Mouse (Mus musculus): ENCODE results near the gene Coa7. TPM values are rescaled to one million over a fixed set of nuclear protein-coding genes. Genes with fewer than 3 reads are reported as not detected.
A peak's percentile ranks its signal among the peaks of the same experiment; 100 is the strongest.

The Coa7 gene
- polyA plus RNA-seq, 1 experiment, result 11.1 TPM

GRCm38 (mm10) chr4:108380146-108380545 is 52.2 kb downstream of the Coa7 start:
- TF ChIP-seq CTCF (IDR thresholded peaks at IDR 0.05; ENCODE audit: extremely low read depth, insufficient read length, insufficient replicate concordance, low read depth, low read length), result no peak
- 24% methylated on average over 1 of the region's 1 CpGs for WGBS
- Histone ChIP-seq H3K27ac (ENCODE audit: insufficient read depth, low read depth, low read length) (no peak overlapping the region), H3K36me3 (ENCODE audit: control insufficient read depth, insufficient read depth, low read length) (no peaks in the 10 kb centered on the region), H3K4me3 (ENCODE audit: low read depth, low read length) (no peak overlapping the region), H3K4me1 (ENCODE audit: control insufficient read depth, insufficient read depth, insufficient read length, low read length) (peaks cover 2% of the 10 kb centered on the region; the same call in 1 of the 2 replicates), H3K27me3 (ENCODE audit: control insufficient read depth, insufficient read depth, low read length) (peaks cover 21% of the 10 kb centered on the region)

- 7% methylated on average over 55 of the region's 55 CpGs for WGBS
- Histone ChIP-seq H3K36me3 (ENCODE audit: control insufficient read depth, insufficient read depth, low read length) (no peaks in the 10 kb centered on the region), H3K4me1 (ENCODE audit: control insufficient read depth, insufficient read depth, insufficient read length, low read length) (peaks cover 6% of the 10 kb centered on the region), H3K27ac (ENCODE audit: insufficient read depth, low read depth, low read length) (no peak within 1 kb of the TSS), H3K4me3 (ENCODE audit: low read depth, low read length) (peak within 1 kb of the TSS; percentile 35), H3K27me3 (ENCODE audit: control insufficient read depth, insufficient read depth, low read length) (peaks cover 24% of the 10 kb centered on the region)
- TF ChIP-seq CTCF (IDR thresholded peaks at IDR 0.05; ENCODE audit: extremely low read depth, insufficient read length, insufficient replicate concordance, low read depth, low read length), result no peak
- TF ChIP-seq POLR2A (IDR thresholded peaks at IDR 0.05; ENCODE audit: low read depth, low read length), result no peak
These were observed 55.3 kb downstream of the Coa7 start, which contains the start of gene Shisal2a for GRCm38 (mm10) chr4:108383183-108383714. TSS of gene Shisal2a (minus strand) at chr4:108383349.

- 25% methylated on average over 1 of the region's 1 CpGs for WGBS
- H3K27me3 ChIP-seq (ENCODE audit: control insufficient read depth, insufficient read depth, low read length), result peaks cover 22% of the 10 kb centered on the region
- H3K36me3 ChIP-seq (ENCODE audit: control insufficient read depth, insufficient read depth, low read length), result no peaks in the 10 kb centered on the region
- H3K4me1 ChIP-seq (ENCODE audit: control insufficient read depth, insufficient read depth, insufficient read length, low read length), result peaks cover 12% of the 10 kb centered on the region
- no peak overlapping the region for H3K4me3 ChIP-seq (ENCODE audit: low read depth, low read length)
- H3K27ac ChIP-seq (ENCODE audit: insufficient read depth, low read depth, low read length), result no peak overlapping the region
- no peak for TF ChIP-seq POLR2A (IDR thresholded peaks at IDR 0.05; ENCODE audit: low read depth, low read length)
- no peak for TF ChIP-seq CTCF (IDR thresholded peaks at IDR 0.05; ENCODE audit: extremely low read depth, insufficient read length, insufficient replicate concordance, low read depth, low read length)
These were observed 58.1 kb downstream of the Coa7 start for GRCm38 (mm10) chr4:108386087-108386486.

- no peak for TF ChIP-seq POLR2A (IDR thresholded peaks at IDR 0.05; ENCODE audit: low read depth, low read length)
- Histone ChIP-seq H3K4me3 (ENCODE audit: low read depth, low read length) (peak overlapping the region; percentile 49), H3K36me3 (ENCODE audit: control insufficient read depth, insufficient read depth, low read length) (no peaks in the 10 kb centered on the region), H3K27me3 (ENCODE audit: control insufficient read depth, insufficient read depth, low read length) (peaks cover 20% of the 10 kb centered on the region), H3K27ac (ENCODE audit: insufficient read depth, low read depth, low read length) (no peak overlapping the region), H3K4me1 (ENCODE audit: control insufficient read depth, insufficient read depth, insufficient read length, low read length) (peaks cover 18% of the 10 kb centered on the region)
- 16% methylated on average over 4 of the region's 4 CpGs for WGBS
These were observed 59.2 kb downstream of the Coa7 start for GRCm38 (mm10) chr4:108387106-108387505.

GRCm38 (mm10) chr4:108387681-108388253 is 59.8 kb downstream of the Coa7 start:
- Histone ChIP-seq H3K36me3 (ENCODE audit: control insufficient read depth, insufficient read depth, low read length) (no peaks in the 10 kb centered on the region), H3K4me1 (ENCODE audit: control insufficient read depth, insufficient read depth, insufficient read length, low read length) (peaks cover 22% of the 10 kb centered on the region), H3K27ac (ENCODE audit: insufficient read depth, low read depth, low read length) (no peak overlapping the region), H3K4me3 (ENCODE audit: low read depth, low read length) (peak overlapping the region; percentile 49), H3K27me3 (ENCODE audit: control insufficient read depth, insufficient read depth, low read length) (peaks cover 18% of the 10 kb centered on the region)
- whole genome bisulfite sequencing, result 2% methylated on average over 18 of the region's 18 CpGs
- TF ChIP-seq CTCF (IDR thresholded peaks at IDR 0.05; ENCODE audit: extremely low read depth, insufficient read length, insufficient replicate concordance, low read depth, low read length), result no peak
- TF ChIP-seq POLR2A (IDR thresholded peaks at IDR 0.05; ENCODE audit: low read depth, low read length), result no peak

GRCm38 (mm10) chr4:108388741-108389140 is 60.8 kb downstream of the Coa7 start:
- TF ChIP-seq CTCF (IDR thresholded peaks at IDR 0.05; ENCODE audit: extremely low read depth, insufficient read length, insufficient replicate concordance, low read depth, low read length) (no peak), POLR2A (IDR thresholded peaks at IDR 0.05; ENCODE audit: low read depth, low read length) (no peak)

GRCm38 (mm10) chr4:108391124-108391523 is 63.2 kb downstream of the Coa7 start:
- WGBS, result 27% methylated on average over 5 of the region's 5 CpGs
- Histone ChIP-seq H3K4me1 (ENCODE audit: control insufficient read depth, insufficient read depth, insufficient read length, low read length) (peaks cover 19% of the 10 kb centered on the region), H3K27ac (ENCODE audit: insufficient read depth, low read depth, low read length) (peak overlapping the region; percentile 73), H3K4me3 (ENCODE audit: low read depth, low read length) (no peak overlapping the region), H3K36me3 (ENCODE audit: control insufficient read depth, insufficient read depth, low read length) (no peaks in the 10 kb centered on the region), H3K27me3 (ENCODE audit: control insufficient read depth, insufficient read depth, low read length) (peaks cover 3% of the 10 kb centered on the region; the same call in 1 of the 2 replicates)
- TF ChIP-seq POLR2A (IDR thresholded peaks at IDR 0.05; ENCODE audit: low read depth, low read length) (no peak), CTCF (IDR thresholded peaks at IDR 0.05; ENCODE audit: extremely low read depth, insufficient read length, insufficient replicate concordance, low read depth, low read length) (no peak)

More at GRCm38 (mm10) chr4:108388741-108389140, 60.8 kb downstream of the Coa7 start:
- no peak overlapping the region for H3K4me3 ChIP-seq (ENCODE audit: low read depth, low read length)
- 91% methylated on average over 3 of the region's 3 CpGs for WGBS
- peaks cover 9% of the 10 kb centered on the region for H3K27me3 ChIP-seq (ENCODE audit: control insufficient read depth, insufficient read depth, low read length)
- H3K4me1 ChIP-seq (ENCODE audit: control insufficient read depth, insufficient read depth, insufficient read length, low read length), result peaks cover 19% of the 10 kb centered on the region
- no peak overlapping the region for H3K27ac ChIP-seq (ENCODE audit: insufficient read depth, low read depth, low read length)
- H3K36me3 ChIP-seq (ENCODE audit: control insufficient read depth, insufficient read depth, low read length), result no peaks in the 10 kb centered on the region

Other genes starting within 250 kb of the Coa7 start
- gene Podn, start 231.7 kb upstream of the Coa7 start, polyA plus RNA-seq (2012; rRNA removed), result 26.7 and 150 TPM in 2 replicates
- 76.3 and 209 TPM in 2 replicates for gene Scp2, start 183.1 kb upstream of the Coa7 start, polyA plus RNA-seq (2012; rRNA removed)
- gene Echdc2, start 162.7 kb upstream of the Coa7 start, polyA plus RNA-seq (2012; rRNA removed), result 31.2 and 33.5 TPM in 2 replicates
- 1.1 and 1.7 TPM in 2 replicates for gene Zyg11a, start 110.1 kb upstream of the Coa7 start, polyA plus RNA-seq (2012; rRNA removed)
- 2.6 and 4.1 TPM in 2 replicates for gene Zyg11b, start 27.0 kb upstream of the Coa7 start, polyA plus RNA-seq (2012; rRNA removed)
- 0.20 TPM in 1 of 2 replicates, not detected in the other for gene Shisal2a, start 55.2 kb downstream of the Coa7 start, polyA plus RNA-seq (2012; rRNA removed)
- gene Gpx7, start 78.8 kb downstream of the Coa7 start, polyA plus RNA-seq (2012; rRNA removed), result 2.4 and 3.4 TPM in 2 replicates
- 4.0 and 21.1 TPM in 2 replicates for gene Tut4, start 131.3 kb downstream of the Coa7 start, polyA plus RNA-seq (2012; rRNA removed)

Measured in small intestine, adult 2 months (tissue).